Mouse (Mus musculus): ENCODE data around the gene Pmel.

- no peak for TF ChIP-seq EP300 (IDR thresholded peaks at IDR 0.05; ENCODE audit: low read depth in 1 of 2, low read length in 2 of 2)
- no peak for TF ChIP-seq CTCF (IDR thresholded peaks at IDR 0.05 in 2 of 3, conservative IDR thresholded peaks at IDR 0.05 in 1 of 3; ENCODE audit: control insufficient read depth in 1 of 3, insufficient read depth in 1 of 3, low read depth in 2 of 3, low read length in 3 of 3, poor library complexity in 1 of 3, severe bottlenecking in 1 of 3)
- no peak for TF ChIP-seq RAD21 (IDR thresholded peaks at IDR 0.05; ENCODE audit: low read depth, low read length)
- TF ChIP-seq ZC3H11A (IDR thresholded peaks at IDR 0.05; ENCODE audit: low read depth, low read length) = no peak
- TF ChIP-seq USF1 (IDR thresholded peaks at IDR 0.05; ENCODE audit: low read depth, low read length) = no peak
- no peak for TF ChIP-seq MXI1 (IDR thresholded peaks at IDR 0.05; ENCODE audit: low read depth, low read length)
- no peak for TF ChIP-seq RCOR1 (IDR thresholded peaks at IDR 0.05; ENCODE audit: low read depth, low read length)
- no peak for TF ChIP-seq POLR2A (IDR thresholded peaks at IDR 0.05; ENCODE audit: control insufficient read depth in 1 of 2, insufficient read depth in 1 of 2, low read depth in 1 of 2, low read length in 2 of 2, poor library complexity in 1 of 2)
- TF ChIP-seq SMC3 (IDR thresholded peaks at IDR 0.05; ENCODE audit: low read depth, low read length) = no peak
- TF ChIP-seq ZNF384 (IDR thresholded peaks at IDR 0.05; ENCODE audit: low read depth, low read length) = no peak
- TF ChIP-seq GATA1 (IDR thresholded peaks at IDR 0.05; ENCODE audit: low read depth, low read length) = no peak
- no peak for TF ChIP-seq TBP (IDR thresholded peaks at IDR 0.05; ENCODE audit: low read depth, low read length)
Observed at GRCm38 (mm10) chr10:128659490-128659889, 44.5 kb upstream of the Pmel start.
